Mouse (Mus musculus): ENCODE measurements at regions not wholly inside any gene's neighbourhood (a gene's known extent, or its start where the extent isn't known, plus 50 kb on each side); places are given as distances from the start of the nearest gene placed in this dataset.

GRCm38 (mm10) chr2:48564170-48564569 is 249.7 kb upstream of the Acvr2a start:
- no peak for TF ChIP-seq GATA1 (IDR thresholded peaks at IDR 0.05; ENCODE audit: borderline replicate concordance, low read length)
- no peak for TF ChIP-seq CTCF (IDR thresholded peaks at IDR 0.05; ENCODE audit: low read depth, low read length)
- TF ChIP-seq POLR2AphosphoS5 (IDR thresholded peaks at IDR 0.05; ENCODE audit: insufficient replicate concordance, low read depth, low read length): no peak
- TF ChIP-seq TAL1 (conservative IDR thresholded peaks at IDR 0.05; ENCODE audit: low read depth, low read length): no peak
- TF ChIP-seq GATA2 (IDR thresholded peaks at IDR 0.05; ENCODE audit: borderline replicate concordance, low read depth, low read length): no peak
- H3K9me3 ChIP-seq (replicated peaks): no peaks in the 10 kb centered on the region

DNA sequence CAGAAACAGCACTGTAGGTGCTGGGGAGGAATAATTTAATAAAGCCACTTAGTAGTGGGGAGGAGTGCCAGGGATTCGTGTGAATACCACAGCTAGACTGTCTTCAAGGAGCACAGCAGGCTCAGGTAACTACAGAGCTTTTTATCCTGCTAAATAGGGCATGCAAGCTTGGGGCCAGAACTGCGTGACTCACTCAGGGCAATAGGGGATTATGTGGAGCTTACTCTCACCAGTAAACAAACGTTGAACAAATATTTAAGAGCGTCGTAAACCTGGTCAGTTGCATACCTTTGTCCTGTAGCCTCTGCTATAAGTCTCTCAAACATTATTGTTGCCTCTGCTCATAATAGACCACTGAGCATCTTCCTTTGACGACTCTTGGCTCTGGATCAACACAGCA is 246.0 kb upstream of the Acvr2a start:
- H3K36me3 ChIP-seq (replicated peaks): no peaks in the 10 kb centered on the region
- no peak for ATAC-seq (ENCODE audit: extremely low read depth, insufficient number of reproducible peaks, low FRiP score, poor library complexity, severe bottlenecking)
- no peaks in the 10 kb centered on the region for H3K4me1 ChIP-seq (ENCODE audit: insufficient read depth, low read depth, low read length)
- no peaks in the 10 kb centered on the region for H3K9me3 ChIP-seq (replicated peaks)
- H3K27me3 ChIP-seq (ENCODE audit: insufficient read depth, low read length): no peaks in the 10 kb centered on the region
- no peak overlapping the region for H3K4me3 ChIP-seq (ENCODE audit: low read depth, low read length)
- DNase-seq (ENCODE audit: low spot score): no peak
- no peak for TF ChIP-seq GATA1 (IDR thresholded peaks at IDR 0.05; ENCODE audit: borderline replicate concordance, low read length)

More at GRCm38 (mm10) chr2:48564170-48564569, 249.7 kb upstream of the Acvr2a start:
- Histone ChIP-seq H3K4me1 (ENCODE audit: insufficient read depth, low read depth, low read length) (no peaks in the 10 kb centered on the region), H3K27me3 (ENCODE audit: insufficient read depth, low read length) (no peaks in the 10 kb centered on the region), H3K36me3 (replicated peaks) (no peaks in the 10 kb centered on the region), H3K4me3 (ENCODE audit: low read depth, low read length) (no peak overlapping the region)
- DNase-seq (ENCODE audit: low spot score) (no peak), ATAC-seq (ENCODE audit: extremely low read depth, insufficient number of reproducible peaks, low FRiP score, poor library complexity, severe bottlenecking) (no peak)

- DNase-seq (ENCODE audit: low spot score): no peak
- H3K4me3 ChIP-seq (ENCODE audit: low read depth, low read length): no peak overlapping the region
- no peaks in the 10 kb centered on the region for H3K27me3 ChIP-seq (ENCODE audit: insufficient read depth, low read length)
- H3K4me1 ChIP-seq (ENCODE audit: insufficient read depth, low read depth, low read length): no peaks in the 10 kb centered on the region
- no peak for ATAC-seq (ENCODE audit: extremely low read depth, insufficient number of reproducible peaks, low FRiP score, poor library complexity, severe bottlenecking)
- no peaks in the 10 kb centered on the region for H3K9me3 ChIP-seq (replicated peaks)
- TF ChIP-seq POLR2AphosphoS5 (IDR thresholded peaks at IDR 0.05; ENCODE audit: insufficient replicate concordance, low read depth, low read length): no peak
- TF ChIP-seq TAL1 (conservative IDR thresholded peaks at IDR 0.05; ENCODE audit: low read depth, low read length): no peak
- no peaks in the 10 kb centered on the region for H3K36me3 ChIP-seq (replicated peaks)
Observed at GRCm38 (mm10) chr2:48586162-48586830, 227.6 kb upstream of the Acvr2a start.

- ATAC-seq (ENCODE audit: extremely low read depth, insufficient number of reproducible peaks, low FRiP score, poor library complexity, severe bottlenecking): no peak
- peaks cover 2% of the 10 kb centered on the region; the same call in 1 of the 2 replicates for H3K27me3 ChIP-seq (ENCODE audit: insufficient read depth, low read length)
Observed at GRCm38 (mm10) chr2:48586831-48587169, 227.1 kb upstream of the Acvr2a start.

DNA sequence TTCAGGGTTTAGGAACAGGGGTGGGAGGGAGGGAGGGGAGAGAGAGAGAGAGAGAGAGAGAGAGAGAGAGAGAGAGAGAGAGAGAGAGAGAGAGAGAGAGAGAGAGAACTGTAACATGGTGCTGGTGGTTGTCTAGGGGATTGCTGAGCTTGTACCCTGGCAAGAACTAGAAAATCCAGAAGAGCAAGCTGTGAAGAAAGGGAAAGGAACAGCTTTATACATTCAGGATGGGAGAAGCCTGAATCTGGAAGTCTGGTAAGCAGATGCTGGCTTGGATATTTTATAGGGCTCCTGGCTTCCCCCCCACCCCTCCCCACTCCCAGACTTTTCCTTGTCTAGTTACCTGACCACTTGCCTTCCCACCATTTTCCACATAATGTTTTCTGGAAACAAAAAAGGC is 224.2 kb upstream of the Acvr2a start:
- Histone ChIP-seq H3K27me3 (ENCODE audit: insufficient read depth, low read length) (peaks cover 2% of the 10 kb centered on the region; the same call in 1 of the 2 replicates), H3K4me1 (ENCODE audit: insufficient read depth, low read depth, low read length) (no peaks in the 10 kb centered on the region), H3K36me3 (replicated peaks) (no peaks in the 10 kb centered on the region), H3K9me3 (replicated peaks) (no peaks in the 10 kb centered on the region), H3K4me3 (ENCODE audit: low read depth, low read length) (no peak overlapping the region)
- DNase-seq (ENCODE audit: low spot score) (no peak), ATAC-seq (ENCODE audit: extremely low read depth, insufficient number of reproducible peaks, low FRiP score, poor library complexity, severe bottlenecking) (no peak)
- TF ChIP-seq GATA2 (IDR thresholded peaks at IDR 0.05; ENCODE audit: borderline replicate concordance, low read depth, low read length) (no peak), GATA1 (IDR thresholded peaks at IDR 0.05; ENCODE audit: borderline replicate concordance, low read length) (no peak), CTCF (IDR thresholded peaks at IDR 0.05; ENCODE audit: low read depth, low read length) (no peak), POLR2AphosphoS5 (IDR thresholded peaks at IDR 0.05; ENCODE audit: insufficient replicate concordance, low read depth, low read length) (no peak), TAL1 (conservative IDR thresholded peaks at IDR 0.05; ENCODE audit: low read depth, low read length) (no peak)

More at GRCm38 (mm10) chr2:48586831-48587169, 227.1 kb upstream of the Acvr2a start:
- Histone ChIP-seq H3K36me3 (replicated peaks) (no peaks in the 10 kb centered on the region), H3K9me3 (replicated peaks) (no peaks in the 10 kb centered on the region), H3K4me3 (ENCODE audit: low read depth, low read length) (no peak overlapping the region), H3K4me1 (ENCODE audit: insufficient read depth, low read depth, low read length) (no peaks in the 10 kb centered on the region)
- no peak for DNase-seq (ENCODE audit: low spot score)
- TF ChIP-seq GATA1 (IDR thresholded peaks at IDR 0.05; ENCODE audit: borderline replicate concordance, low read length) (no peak), CTCF (IDR thresholded peaks at IDR 0.05; ENCODE audit: low read depth, low read length) (no peak), POLR2AphosphoS5 (IDR thresholded peaks at IDR 0.05; ENCODE audit: insufficient replicate concordance, low read depth, low read length) (no peak), GATA2 (IDR thresholded peaks at IDR 0.05; ENCODE audit: borderline replicate concordance, low read depth, low read length) (no peak), TAL1 (conservative IDR thresholded peaks at IDR 0.05; ENCODE audit: low read depth, low read length) (no peak)

- Histone ChIP-seq H3K4me3 (ENCODE audit: low read depth, low read length) (no peak overlapping the region), H3K4me1 (ENCODE audit: insufficient read depth, low read depth, low read length) (no peaks in the 10 kb centered on the region), H3K9me3 (replicated peaks) (no peaks in the 10 kb centered on the region), H3K27me3 (ENCODE audit: insufficient read depth, low read length) (no peaks in the 10 kb centered on the region), H3K36me3 (replicated peaks) (no peaks in the 10 kb centered on the region)
- TF ChIP-seq POLR2AphosphoS5 (IDR thresholded peaks at IDR 0.05; ENCODE audit: insufficient replicate concordance, low read depth, low read length): no peak
- TF ChIP-seq TAL1 (conservative IDR thresholded peaks at IDR 0.05; ENCODE audit: low read depth, low read length): no peak
- ATAC-seq (ENCODE audit: extremely low read depth, insufficient number of reproducible peaks, low FRiP score, poor library complexity, severe bottlenecking) (no peak), DNase-seq (ENCODE audit: low spot score) (no peak)
Observed at GRCm38 (mm10) chr2:48597793-48598583, 215.9 kb upstream of the Acvr2a start.
